Mouse (Mus musculus) embryonic facial prominence, embryonic 15.5 days (tissue): Measurements from ENCODE around the gene Dnajb14. TPM values are rescaled to one million over a fixed set of nuclear protein-coding genes. Genes with fewer than 3 reads are reported as not detected.
"Not testable (repeated sequence)": the region's sequence is repeated elsewhere in the genome, so short reads cannot be mapped to it uniquely, and the experiment has no call there.

Experiments used
- ATAC-seq: fragments of 200-750 bp; cut with Nextera tagmentation; 2 replicates; pipeline ENCODE4 v1.8.0; 2017; ENCODE audit warnings: low read depth, moderate TSS enrichment; ENCODE audit not compliant: insufficient number of reproducible peaks, low FRiP score, low TSS enrichment
- H3K27ac ChIP-seq: fragments of 300-500 bp; sonication (generic); replicated peaks from 2 replicates; pipeline ENCODE4 v1.5.1; 2015; ENCODE audit warnings: mild to moderate bottlenecking, inconsistent platforms
- H3K27me3 ChIP-seq: fragments of 300-500 bp; sonication (generic); 2 replicates; pipeline ENCODE4 v1.6.1; 2015; ENCODE audit warnings: inconsistent platforms
- H3K36me3 ChIP-seq: fragments of 300-500 bp; sonication (generic); 2 replicates; pipeline ENCODE4 v1.6.1; 2015; ENCODE audit warnings: mild to moderate bottlenecking, inconsistent platforms
- H3K4me1 ChIP-seq: fragments of 300-500 bp; sonication (generic); 2 replicates; pipeline ENCODE4 v1.6.1; 2015; ENCODE audit warnings: inconsistent platforms
- H3K4me2 ChIP-seq: fragments of 300-500 bp; sonication (generic); replicated peaks from 2 replicates; pipeline ENCODE4 v1.6.1; 2015; ENCODE audit warnings: mild to moderate bottlenecking, inconsistent platforms
- H3K4me3 ChIP-seq: fragments of 300-500 bp; sonication (generic); replicated peaks from 2 replicates; pipeline ENCODE4 v1.5.1; 2015; ENCODE audit warnings: mild to moderate bottlenecking, inconsistent platforms
- H3K9ac ChIP-seq: fragments of 300-500 bp; sonication (generic); 2 replicates; pipeline ENCODE4 v1.6.1; 2015; ENCODE audit warnings: inconsistent platforms
- H3K9me3 ChIP-seq: fragments of 300-500 bp; sonication (generic); replicated peaks from 2 replicates; pipeline ENCODE4 v1.6.1; 2016; ENCODE audit warnings: inconsistent platforms
- WGBS: fragments of 180-500 bp; shearing (Covaris S2); methylation state at CpG from one replicate; pipeline ENCODE4 v1.1.7; 2015; 5-methylcytosine and 5-hydroxymethylcytosine counted together
- polyA plus RNA-seq: library from polyadenylated mRNA; unstranded; fragments of >200 nt; fragmentation: Nextera tagmentation; extraction: Ambion mirVana; gene quantifications from 2 replicates; pipeline ENCODE4 v1.2.1, GENCODE M21; 2015

Gene Dnajb14
- polyA plus RNA-seq, 1 experiment from 2014 or later, result 13.9 TPM

DNA sequence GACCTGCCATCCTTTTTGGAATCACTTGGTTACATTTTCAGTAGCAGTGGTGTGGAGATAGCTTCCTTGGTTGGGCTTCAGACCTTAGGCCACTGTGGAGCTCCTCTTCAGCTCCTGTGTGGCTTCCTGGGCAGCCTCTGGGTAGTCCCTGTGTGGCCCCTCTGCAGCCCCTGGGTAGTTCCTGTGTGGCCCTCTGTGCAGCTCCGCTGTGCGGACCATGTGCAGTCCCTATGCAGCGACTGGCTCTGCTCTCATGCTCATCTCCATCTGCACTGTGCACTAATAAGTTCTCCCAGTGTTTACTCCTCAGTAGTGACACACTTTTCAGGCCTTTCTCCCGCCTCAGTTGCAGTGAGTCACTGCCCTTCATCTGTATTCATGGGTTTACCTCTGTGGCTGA lies 24.6 kb downstream of the Dnajb14 start:
- Histone ChIP-seq H3K36me3 (peaks cover 30% of the 10 kb centered on the region), H3K27me3 (no peaks in the 10 kb centered on the region), H3K27ac (no peak overlapping the region), H3K4me3 (no peak overlapping the region), H3K9ac (no peak overlapping the region), H3K4me2 (no peak overlapping the region), H3K4me1 (no peaks in the 10 kb centered on the region), H3K9me3 (no peaks in the 10 kb centered on the region)
- no peak for ATAC-seq
- 93% methylated on average over 4 of the region's 4 CpGs for WGBS

DNA sequence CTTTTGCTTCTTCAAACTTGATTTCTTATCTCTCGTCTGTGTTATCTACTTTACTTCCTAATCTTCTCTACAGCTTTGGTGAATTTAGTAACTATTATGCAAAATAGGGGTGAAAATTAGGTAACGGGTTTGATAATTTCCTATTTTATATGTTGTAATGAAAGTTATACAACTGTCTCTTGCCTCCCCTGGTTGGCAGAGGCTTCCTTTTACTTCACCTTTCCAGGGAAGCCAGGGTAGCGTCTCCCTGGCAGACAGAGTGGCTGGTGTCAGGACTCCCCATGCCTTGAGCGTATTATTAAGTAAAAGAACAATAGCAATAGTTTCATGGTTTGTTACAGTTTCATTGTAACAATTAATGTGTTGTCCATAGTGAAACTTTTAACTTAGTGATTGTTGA lies 26.3 kb downstream of the Dnajb14 start:
- Histone ChIP-seq H3K4me1 (no peaks in the 10 kb centered on the region), H3K9ac (no peak overlapping the region), H3K36me3 (peaks cover 46% of the 10 kb centered on the region), H3K27ac (no peak overlapping the region), H3K27me3 (no peaks in the 10 kb centered on the region), H3K9me3 (no peaks in the 10 kb centered on the region), H3K4me2 (no peak overlapping the region), H3K4me3 (no peak overlapping the region)
- ATAC-seq, result no peak
- WGBS, result 88% methylated on average over 4 of the region's 4 CpGs

- H3K4me2 ChIP-seq, result no peak overlapping the region
- H3K27ac ChIP-seq, result no peak overlapping the region
- no peak for ATAC-seq
- no peaks in the 10 kb centered on the region for H3K9me3 ChIP-seq
- H3K4me1 ChIP-seq, result no peaks in the 10 kb centered on the region
- H3K27me3 ChIP-seq, result no peaks in the 10 kb centered on the region
- H3K9ac ChIP-seq, result no peak overlapping the region
- no peak overlapping the region for H3K4me3 ChIP-seq
- 94% methylated on average over 3 of the region's 3 CpGs for WGBS
- H3K36me3 ChIP-seq, result peaks cover 37% of the 10 kb centered on the region
These were observed 27.7 kb downstream of the Dnajb14 start for GRCm38 (mm10) chr3:137895196-137895595.

- Histone ChIP-seq H3K9me3 (no peaks in the 10 kb centered on the region), H3K36me3 (peaks cover 37% of the 10 kb centered on the region), H3K9ac (no peak overlapping the region), H3K4me3 (no peak overlapping the region), H3K4me2 (no peak overlapping the region), H3K4me1 (no peaks in the 10 kb centered on the region), H3K27me3 (no peaks in the 10 kb centered on the region), H3K27ac (no peak overlapping the region)
- no peak for ATAC-seq
- WGBS, result 86% methylated on average over 4 of the region's 4 CpGs
These were observed 28.9 kb downstream of the Dnajb14 start for GRCm38 (mm10) chr3:137896386-137896785.

DNA sequence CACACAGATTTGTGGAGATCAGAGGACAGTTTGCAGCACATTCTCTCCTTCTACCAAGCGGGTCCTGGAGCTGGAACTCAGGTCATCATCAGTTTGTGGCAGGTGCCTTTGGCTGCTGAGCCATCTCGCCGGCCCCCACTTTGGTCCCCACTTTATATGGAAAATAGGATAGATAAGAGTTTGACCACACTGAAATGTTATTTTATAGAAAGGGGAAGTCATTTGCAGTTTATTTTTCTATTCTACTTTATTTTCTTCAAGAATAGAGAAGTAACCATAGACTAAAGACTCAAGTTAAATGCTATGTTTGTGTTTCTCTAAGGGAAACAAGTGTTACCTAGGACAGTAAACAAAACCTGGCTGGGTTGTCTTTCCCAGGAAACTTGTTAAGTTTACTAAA lies 29.4 kb downstream of the Dnajb14 start:
- ATAC-seq, result no peak
- H3K36me3 ChIP-seq, result peaks cover 37% of the 10 kb centered on the region
- no peak overlapping the region for H3K4me3 ChIP-seq
- H3K9ac ChIP-seq, result no peak overlapping the region
- H3K4me1 ChIP-seq, result no peaks in the 10 kb centered on the region
- no peaks in the 10 kb centered on the region for H3K9me3 ChIP-seq
- H3K27ac ChIP-seq, result no peak overlapping the region
- 95% methylated on average over 3 of the region's 3 CpGs for WGBS
- no peak overlapping the region for H3K4me2 ChIP-seq
- H3K27me3 ChIP-seq, result no peaks in the 10 kb centered on the region

- no peak overlapping the region for H3K9ac ChIP-seq
- H3K4me3 ChIP-seq, result no peak overlapping the region
- H3K4me2 ChIP-seq, result no peak overlapping the region
- peaks cover 43% of the 10 kb centered on the region for H3K36me3 ChIP-seq
- no peaks in the 10 kb centered on the region for H3K9me3 ChIP-seq
- H3K27ac ChIP-seq, result no peak overlapping the region
- no peaks in the 10 kb centered on the region for H3K27me3 ChIP-seq
- H3K4me1 ChIP-seq, result no peaks in the 10 kb centered on the region
- no peak for ATAC-seq
- WGBS, result 80% methylated on average over 5 of the region's 5 CpGs
These were observed 30.2 kb downstream of the Dnajb14 start for GRCm38 (mm10) chr3:137897685-137898084.

GRCm38 (mm10) chr3:137900149-137900548 lies 32.7 kb downstream of the Dnajb14 start:
- Histone ChIP-seq H3K4me3 (no peak overlapping the region), H3K27ac (0 out of 2 replicates have a peak overlapping the region, but pooled peaks have one; percentile 28), H3K4me1 (no peaks in the 10 kb centered on the region), H3K36me3 (peaks cover 44% of the 10 kb centered on the region), H3K9me3 (no peaks in the 10 kb centered on the region), H3K27me3 (no peaks in the 10 kb centered on the region), H3K4me2 (no peak overlapping the region), H3K9ac (no peak overlapping the region)
- ATAC-seq, result no peak
- 66% methylated on average over 10 of the region's 10 CpGs for WGBS

GRCm38 (mm10) chr3:137913093-137913492 lies 45.6 kb downstream of the Dnajb14 start:
- no peaks in the 10 kb centered on the region for H3K9me3 ChIP-seq
- no peak overlapping the region for H3K27ac ChIP-seq
- no peak overlapping the region for H3K4me2 ChIP-seq
- peaks cover 10% of the 10 kb centered on the region; the same call in 1 of the 2 replicates for H3K36me3 ChIP-seq
- H3K4me3 ChIP-seq, result no peak overlapping the region
- no peaks in the 10 kb centered on the region for H3K27me3 ChIP-seq
- peaks cover 10% of the 10 kb centered on the region for H3K4me1 ChIP-seq
- no peak for ATAC-seq
- no peak overlapping the region for H3K9ac ChIP-seq
- WGBS, result 52% methylated on average over 2 of the region's 2 CpGs

DNA sequence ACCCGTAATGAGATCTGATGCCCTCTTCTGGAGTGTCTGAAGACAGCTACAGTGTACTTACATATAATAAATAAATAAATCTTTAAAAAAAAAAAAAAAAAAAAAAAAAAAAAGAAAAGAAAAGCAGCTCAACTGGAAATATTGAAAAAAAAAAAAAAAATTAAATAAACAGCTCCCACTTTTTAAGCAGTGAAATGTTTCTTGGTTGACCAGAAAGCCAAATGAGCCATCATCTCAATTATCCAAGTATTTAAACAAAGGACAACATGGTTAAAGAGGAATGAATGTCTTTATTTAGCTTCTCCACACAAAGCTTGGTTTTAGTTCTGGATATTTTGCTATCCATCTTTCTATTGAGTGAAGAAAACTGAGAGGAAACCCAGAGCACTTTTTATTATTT lies 47.1 kb downstream of the Dnajb14 start:
- ATAC-seq, H3K27me3 ChIP-seq, H3K4me3 ChIP-seq, H3K9ac ChIP-seq, H3K4me2 ChIP-seq, H3K9me3 ChIP-seq, H3K36me3 ChIP-seq, H3K27ac ChIP-seq: not testable (repeated sequence)
- WGBS, result no CpG with 5 or more reads among the region's 1 CpGs
- peaks cover 17% of the 10 kb centered on the region for H3K4me1 ChIP-seq

DNA sequence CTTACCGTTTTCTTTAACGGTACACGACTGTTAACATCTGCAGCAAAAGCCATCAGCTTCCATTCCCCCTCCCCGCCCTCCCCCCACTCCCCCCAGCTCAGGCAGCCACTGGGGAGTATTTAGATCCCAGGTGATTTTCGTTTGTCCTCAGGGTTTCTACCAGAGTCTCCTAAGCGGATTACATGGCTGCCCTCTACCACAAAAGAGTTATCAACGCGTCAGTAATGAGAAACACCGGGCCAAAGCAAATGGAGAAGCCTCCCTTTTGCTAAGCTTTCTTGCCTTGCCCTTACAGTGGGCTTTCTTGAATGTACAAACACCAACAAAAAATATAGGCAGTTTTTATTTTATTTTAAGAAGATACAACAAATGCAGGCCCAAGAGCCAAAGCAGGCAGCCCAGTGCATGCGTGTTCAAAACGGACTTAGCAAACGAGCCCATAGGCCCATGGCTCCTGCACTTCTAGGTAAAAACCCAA lies 50.3 kb downstream of the Dnajb14 start:
- Histone ChIP-seq H3K4me1 (peaks cover 18% of the 10 kb centered on the region), H3K36me3 (peaks cover 14% of the 10 kb centered on the region), H3K9me3 (no peaks in the 10 kb centered on the region), H3K27me3 (no peaks in the 10 kb centered on the region), H3K27ac (peak overlapping the region; percentile 89), H3K4me3 (peak overlapping the region; percentile 91), H3K9ac (peak overlapping the region; percentile 37), H3K4me2 (peak overlapping the region; percentile 78)
- WGBS, result 10% methylated on average over 12 of the region's 12 CpGs
- peak; percentile 44; the same call in 1 of the 2 replicates for ATAC-seq

DNA sequence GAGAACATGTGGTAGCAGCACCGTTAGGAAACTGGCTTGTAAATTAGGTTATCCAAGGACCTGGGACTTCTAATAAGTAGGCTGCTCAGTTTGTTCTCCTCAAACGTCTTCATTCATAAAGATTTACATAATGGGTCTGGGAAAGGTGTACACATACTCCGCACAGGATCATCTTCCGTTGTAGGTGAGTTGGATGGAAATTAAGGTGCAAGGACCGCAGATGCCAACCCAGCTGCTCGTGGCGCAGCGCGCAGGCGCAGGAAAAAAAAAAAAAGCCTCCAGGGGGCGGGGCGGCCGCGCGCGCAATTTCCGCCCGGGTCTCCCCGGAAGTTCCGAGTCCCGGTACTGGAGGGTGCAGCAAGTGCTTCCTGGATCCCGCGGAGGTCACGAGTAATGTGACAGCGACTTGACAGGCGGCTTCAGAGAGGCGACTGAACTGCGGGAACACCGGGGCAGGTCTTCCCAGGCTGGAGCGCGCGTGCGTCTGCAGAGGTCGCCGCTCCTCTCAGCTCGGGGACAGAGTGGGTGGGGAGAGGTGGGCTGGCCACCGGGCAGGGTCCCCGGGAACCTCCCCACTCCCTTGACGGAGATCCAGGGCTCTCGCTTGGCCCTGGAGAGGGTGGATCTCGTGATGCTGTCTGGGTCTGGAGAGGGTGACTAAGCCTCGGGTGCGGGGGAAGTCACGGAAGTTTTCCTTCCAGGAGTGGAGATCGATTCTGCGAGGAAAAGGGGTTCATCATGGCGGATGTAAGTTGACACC lies 50.9 kb downstream of the Dnajb14 start, which contains the start of gene Lamtor3:
Lamtor3 (plus strand) TSS at position 335 of the 760 bp plus-strand sequence.
- Histone ChIP-seq H3K4me3 (peak within 1 kb of the TSS; percentile 91), H3K4me2 (peak within 1 kb of the TSS; percentile 78), H3K9me3 (no peaks in the 10 kb centered on the region), H3K27ac (peak within 1 kb of the TSS; percentile 89), H3K9ac (peak within 1 kb of the TSS; percentile 78), H3K4me1 (peaks cover 18% of the 10 kb centered on the region), H3K27me3 (no peaks in the 10 kb centered on the region), H3K36me3 (peaks cover 14% of the 10 kb centered on the region)
- peak; percentile 91 for ATAC-seq
- under 1% methylated on average over 47 of the region's 47 CpGs for WGBS

DNA sequence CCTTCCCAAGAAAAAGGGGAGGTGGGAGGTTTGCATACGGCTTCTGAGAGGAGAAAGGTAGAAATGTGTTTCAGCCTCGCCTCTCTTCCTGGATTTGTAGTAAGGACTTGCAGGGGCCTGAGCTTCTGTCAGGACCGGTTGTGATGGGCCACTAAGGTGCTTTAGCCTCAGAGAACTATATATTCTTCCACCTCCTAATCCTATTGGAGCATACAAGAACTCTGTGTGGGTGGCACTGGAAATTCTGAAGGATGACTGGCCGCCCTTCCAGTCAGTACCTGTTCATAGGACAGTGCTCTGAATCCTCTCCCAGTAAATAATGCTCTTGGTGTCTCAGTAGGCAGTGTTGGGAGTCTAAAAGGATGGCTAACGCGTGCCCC lies 51.4 kb downstream of the Dnajb14 start:
- H3K4me2 ChIP-seq, result peak overlapping the region; percentile 78
- H3K4me1 ChIP-seq, result peaks cover 18% of the 10 kb centered on the region
- WGBS, result 14% methylated on average over 6 of the region's 6 CpGs
- ATAC-seq, result 0 out of 2 replicates have a peak, but pooled peaks have one; percentile 12
- peaks cover 20% of the 10 kb centered on the region for H3K36me3 ChIP-seq
- H3K9me3 ChIP-seq, result no peaks in the 10 kb centered on the region
- H3K4me3 ChIP-seq, result peak overlapping the region; percentile 91
- H3K9ac ChIP-seq, result peak overlapping the region; percentile 78
- peak overlapping the region; percentile 89 for H3K27ac ChIP-seq
- H3K27me3 ChIP-seq, result no peaks in the 10 kb centered on the region
